Mouse (Mus musculus) liver, embryonic 15.5 days (tissue): ENCODE measurements around the gene Mcrs1. TPM values are rescaled to one million over a fixed set of nuclear protein-coding genes. Genes with fewer than 3 reads are reported as not detected.

Experiments
- ATAC-seq: fragments of 200-750 bp; cut with Nextera tagmentation; 2 replicates; pipeline ENCODE4 v1.8.0; 2017; ENCODE audit warnings: moderate number of reproducible peaks, mild to moderate bottlenecking, moderate library complexity; ENCODE audit not compliant: insufficient read depth
- H3K27ac ChIP-seq: fragments of 300-500 bp; sonication (generic); replicated peaks from 2 replicates; pipeline ENCODE4 v1.5.1; 2015; ENCODE audit warnings: mild to moderate bottlenecking, inconsistent platforms
- H3K27me3 ChIP-seq: fragments of 300-500 bp; sonication (generic); 2 replicates; pipeline ENCODE4 v1.6.1; 2015; ENCODE audit warnings: mild to moderate bottlenecking, inconsistent platforms
- H3K36me3 ChIP-seq: fragments of 300-500 bp; sonication (generic); replicated peaks from 2 replicates; pipeline ENCODE4 v1.6.1; 2015; ENCODE audit warnings: moderate library complexity, mild to moderate bottlenecking, inconsistent platforms
- H3K4me1 ChIP-seq: fragments of 300-500 bp; sonication (generic); replicated peaks from 2 replicates; pipeline ENCODE4 v1.6.1; 2015; ENCODE audit warnings: inconsistent platforms
- H3K4me2 ChIP-seq: fragments of 300-500 bp; sonication (generic); 2 replicates; pipeline ENCODE4 v1.6.1; 2015; ENCODE audit warnings: moderate library complexity, mild to moderate bottlenecking, inconsistent platforms
- H3K4me3 ChIP-seq: fragments of 300-500 bp; sonication (generic); replicated peaks from 2 replicates; pipeline ENCODE4 v1.5.1; 2015; ENCODE audit warnings: mild to moderate bottlenecking, inconsistent platforms
- H3K9ac ChIP-seq: fragments of 300-500 bp; sonication (generic); 2 replicates; pipeline ENCODE4 v1.6.1; 2015; ENCODE audit warnings: moderate library complexity, mild to moderate bottlenecking, inconsistent platforms
- H3K9me3 ChIP-seq: fragments of 300-500 bp; sonication (generic); replicated peaks from 2 replicates; pipeline ENCODE4 v1.6.1; 2016; ENCODE audit warnings: inconsistent platforms
- WGBS: fragments of 180-500 bp; shearing (Covaris S2); methylation state at CpG from one replicate; pipeline ENCODE4 v1.1.7; 2015; ENCODE audit warnings: mixed read lengths; ENCODE audit not compliant: insufficient replicate concordance; 5-methylcytosine and 5-hydroxymethylcytosine counted together
- polyA plus RNA-seq: library from polyadenylated mRNA; unstranded; fragments of >200 nt; fragmentation: Nextera tagmentation; extraction: Ambion mirVana; gene quantifications from 2 replicates; pipeline ENCODE4 v1.2.1, GENCODE M21; 2015

Mcrs1 gene
- polyA plus RNA-seq, 1 experiment from 2014 or later: 42.8 TPM

DNA sequence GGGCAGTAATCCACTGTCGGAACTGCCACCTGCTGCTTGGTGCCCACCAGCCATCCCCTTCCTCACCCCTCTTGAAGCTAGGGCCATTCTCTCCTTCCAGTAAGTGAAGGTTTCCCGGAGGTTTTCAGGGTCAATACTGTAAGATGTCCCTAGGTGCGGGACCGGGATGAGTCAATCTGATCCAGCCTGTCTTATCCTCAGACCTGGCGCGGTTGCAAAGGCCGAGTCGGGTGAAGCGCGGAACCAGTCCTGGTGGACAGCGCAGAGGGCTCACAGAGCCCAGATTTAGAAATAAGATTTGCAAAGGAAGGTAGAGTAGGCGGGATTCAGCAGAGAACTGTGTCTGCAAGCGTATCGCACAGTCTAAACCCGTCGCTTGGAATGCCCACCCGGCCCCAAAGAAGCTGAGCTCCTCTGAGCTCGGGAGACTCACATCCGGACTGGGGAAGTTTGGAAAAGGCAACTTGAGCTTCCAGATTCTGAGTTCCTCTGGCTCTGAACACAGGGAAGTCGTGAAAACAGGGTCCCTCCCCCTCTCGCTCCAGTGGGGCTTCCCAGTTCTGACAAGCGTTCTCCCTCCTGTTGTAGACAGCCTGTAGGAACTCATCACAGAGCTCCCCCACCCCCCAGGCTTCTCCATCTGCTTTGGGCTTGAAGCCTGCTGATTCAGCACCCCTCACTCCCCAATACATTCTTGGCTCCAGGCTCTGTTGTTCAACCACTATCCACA is 26.5 kb downstream of the Mcrs1 start:
- ATAC-seq: no peak
- Histone ChIP-seq H3K27me3 (peaks cover 100% of the 10 kb centered on the region), H3K4me2 (peak overlapping the region; percentile 69; the same call in 1 of the 2 replicates), H3K9me3 (no peaks in the 10 kb centered on the region), H3K36me3 (no peaks in the 10 kb centered on the region), H3K4me3 (peak overlapping the region; percentile 49), H3K4me1 (peaks cover 24% of the 10 kb centered on the region), H3K27ac (no peak overlapping the region), H3K9ac (no peak overlapping the region)
- 2% methylated on average over 22 of the region's 22 CpGs for WGBS

- Histone ChIP-seq H3K4me1 (peaks cover 24% of the 10 kb centered on the region), H3K9me3 (no peaks in the 10 kb centered on the region), H3K36me3 (no peaks in the 10 kb centered on the region), H3K4me3 (peak within 1 kb of the TSS; percentile 49), H3K9ac (no peak within 1 kb of the TSS), H3K27me3 (peaks cover 100% of the 10 kb centered on the region), H3K27ac (no peak within 1 kb of the TSS), H3K4me2 (peak within 1 kb of the TSS; percentile 69)
- 1% methylated on average over 66 of the region's 66 CpGs for WGBS
- 0 out of 2 replicates have a peak, but pooled peaks have one; percentile 24 for ATAC-seq
These were observed 27.4 kb downstream of the Mcrs1 start, which contains the start of gene Kcnh3 for GRCm38 (mm10) chr15:99224208-99224911. Gene Kcnh3 (plus strand): TSS chr15:99224861.

GRCm38 (mm10) chr15:99223585-99224207 is 28.1 kb downstream of the Mcrs1 start:
- H3K27ac ChIP-seq: no peak overlapping the region
- no peak for ATAC-seq
- H3K4me3 ChIP-seq: peak overlapping the region; percentile 49
- peaks cover 24% of the 10 kb centered on the region for H3K4me1 ChIP-seq
- no peak overlapping the region for H3K9ac ChIP-seq
- peaks cover 96% of the 10 kb centered on the region for H3K27me3 ChIP-seq
- peak overlapping the region; percentile 69 for H3K4me2 ChIP-seq
- H3K36me3 ChIP-seq: no peaks in the 10 kb centered on the region
- H3K9me3 ChIP-seq: no peaks in the 10 kb centered on the region
- under 1% methylated on average over 46 of the region's 46 CpGs for WGBS

DNA sequence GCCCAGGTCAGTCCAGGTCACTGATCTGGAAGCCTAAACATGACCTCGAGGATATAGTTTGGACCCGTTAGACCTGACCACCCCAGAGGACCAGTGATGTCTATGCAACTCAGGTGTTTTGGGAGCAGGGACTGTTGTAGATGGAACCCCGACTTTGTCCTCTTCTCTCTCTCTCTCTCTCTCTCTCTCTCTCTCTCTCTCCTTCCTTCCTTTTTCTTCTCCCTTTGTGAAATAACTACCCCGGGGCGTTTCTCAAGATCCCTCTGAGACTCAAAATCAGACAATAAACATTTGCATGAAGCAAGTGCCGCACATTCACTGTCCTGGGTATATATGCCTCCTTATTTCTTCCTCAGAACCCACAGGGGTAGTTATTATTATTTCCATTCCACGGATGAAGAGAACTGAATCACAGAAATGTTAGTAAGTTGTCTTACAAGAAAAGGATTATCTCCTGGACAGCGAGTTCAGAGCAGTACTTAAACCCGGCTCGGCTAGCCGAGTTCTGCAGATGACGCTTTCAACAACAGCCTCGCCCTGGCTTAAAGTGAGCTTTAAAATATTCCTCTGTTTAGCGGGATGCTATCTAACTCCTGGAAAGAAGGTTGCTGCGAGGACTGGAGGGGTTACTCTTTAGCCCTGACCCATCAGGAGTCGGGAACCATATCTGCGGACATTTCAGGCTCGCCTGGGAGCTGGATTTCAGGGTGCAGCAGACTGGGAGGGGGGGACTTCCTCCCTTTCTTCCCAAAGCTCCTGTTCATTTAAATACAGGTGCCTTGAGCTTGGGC is 28.8 kb downstream of the Mcrs1 start:
- Histone ChIP-seq H3K27me3 (peaks cover 96% of the 10 kb centered on the region), H3K27ac (no peak overlapping the region), H3K9ac (no peak overlapping the region), H3K4me1 (peaks cover 24% of the 10 kb centered on the region), H3K4me3 (peak overlapping the region; percentile 49), H3K36me3 (no peaks in the 10 kb centered on the region), H3K4me2 (peak overlapping the region; percentile 69), H3K9me3 (no peaks in the 10 kb centered on the region)
- ATAC-seq: no peak
- WGBS: 5% methylated on average over 18 of the region's 18 CpGs

- Histone ChIP-seq H3K36me3 (no peaks in the 10 kb centered on the region), H3K9me3 (no peaks in the 10 kb centered on the region), H3K4me1 (peaks cover 31% of the 10 kb centered on the region), H3K4me2 (no peak overlapping the region), H3K27me3 (peaks cover 80% of the 10 kb centered on the region), H3K27ac (no peak overlapping the region), H3K9ac (no peak overlapping the region), H3K4me3 (no peak overlapping the region)
- WGBS: 15% methylated on average over 8 of the region's 8 CpGs
- ATAC-seq: no peak
These were observed 30.3 kb downstream of the Mcrs1 start for GRCm38 (mm10) chr15:99221315-99221952.

GRCm38 (mm10) chr15:99217630-99218029 is 34.1 kb downstream of the Mcrs1 start:
- Histone ChIP-seq H3K9me3 (no peaks in the 10 kb centered on the region), H3K4me2 (no peak overlapping the region), H3K9ac (no peak overlapping the region), H3K4me3 (no peak overlapping the region), H3K4me1 (peaks cover 8% of the 10 kb centered on the region), H3K27me3 (peaks cover 42% of the 10 kb centered on the region), H3K27ac (no peak overlapping the region), H3K36me3 (no peaks in the 10 kb centered on the region)
- ATAC-seq: no peak
- WGBS: 61% methylated on average over 4 of the region's 4 CpGs

GRCm38 (mm10) chr15:99215741-99216463 is 35.9 kb downstream of the Mcrs1 start:
- no peak for ATAC-seq
- WGBS: 64% methylated on average over 11 of the region's 11 CpGs
- H3K4me1 ChIP-seq: peaks cover 7% of the 10 kb centered on the region
- no peak overlapping the region for H3K4me3 ChIP-seq
- H3K36me3 ChIP-seq: peaks cover 13% of the 10 kb centered on the region; the same call in 1 of the 2 replicates
- no peak overlapping the region for H3K27ac ChIP-seq
- no peak overlapping the region for H3K9ac ChIP-seq
- H3K9me3 ChIP-seq: no peaks in the 10 kb centered on the region
- peaks cover 25% of the 10 kb centered on the region for H3K27me3 ChIP-seq
- no peak overlapping the region for H3K4me2 ChIP-seq

DNA sequence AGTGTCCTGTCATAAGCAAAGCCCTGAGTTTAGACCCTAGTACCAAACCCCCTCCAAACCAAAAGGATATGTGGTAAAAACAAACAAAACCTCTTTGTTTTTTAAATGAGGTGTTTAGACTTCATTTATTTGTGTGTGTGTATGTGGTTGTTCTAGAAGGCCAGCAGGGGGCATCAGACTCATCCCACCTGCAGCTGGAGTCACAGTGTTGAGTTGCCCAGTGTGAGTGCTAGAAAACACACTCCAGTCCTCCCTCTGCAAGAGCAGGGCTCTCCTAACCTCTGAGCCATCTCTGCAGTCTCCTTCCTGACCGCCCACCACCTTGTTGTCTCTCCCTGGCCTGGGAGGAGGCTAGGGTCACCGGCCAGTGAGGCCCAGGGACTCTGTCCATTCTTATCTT is 36.8 kb downstream of the Mcrs1 start:
- Histone ChIP-seq H3K27me3 (peaks cover 15% of the 10 kb centered on the region), H3K27ac (no peak overlapping the region), H3K4me1 (peaks cover 7% of the 10 kb centered on the region), H3K36me3 (peaks cover 15% of the 10 kb centered on the region; the same call in 1 of the 2 replicates), H3K9ac (no peak overlapping the region), H3K4me2 (no peak overlapping the region), H3K4me3 (no peak overlapping the region), H3K9me3 (no peaks in the 10 kb centered on the region)
- no peak for ATAC-seq
- 80% methylated on average over 2 of the region's 2 CpGs for WGBS

GRCm38 (mm10) chr15:99213183-99213582 is 38.6 kb downstream of the Mcrs1 start:
- H3K9me3 ChIP-seq: no peaks in the 10 kb centered on the region
- H3K4me2 ChIP-seq: no peak overlapping the region
- no peak overlapping the region for H3K9ac ChIP-seq
- no peak for ATAC-seq
- H3K4me1 ChIP-seq: peaks cover 7% of the 10 kb centered on the region
- H3K27me3 ChIP-seq: peaks cover 2% of the 10 kb centered on the region; the same call in 1 of the 2 replicates
- H3K36me3 ChIP-seq: peaks cover 29% of the 10 kb centered on the region
- no peak overlapping the region for H3K4me3 ChIP-seq
- no peak overlapping the region for H3K27ac ChIP-seq
- WGBS: 80% methylated on average over 10 of the region's 10 CpGs

DNA sequence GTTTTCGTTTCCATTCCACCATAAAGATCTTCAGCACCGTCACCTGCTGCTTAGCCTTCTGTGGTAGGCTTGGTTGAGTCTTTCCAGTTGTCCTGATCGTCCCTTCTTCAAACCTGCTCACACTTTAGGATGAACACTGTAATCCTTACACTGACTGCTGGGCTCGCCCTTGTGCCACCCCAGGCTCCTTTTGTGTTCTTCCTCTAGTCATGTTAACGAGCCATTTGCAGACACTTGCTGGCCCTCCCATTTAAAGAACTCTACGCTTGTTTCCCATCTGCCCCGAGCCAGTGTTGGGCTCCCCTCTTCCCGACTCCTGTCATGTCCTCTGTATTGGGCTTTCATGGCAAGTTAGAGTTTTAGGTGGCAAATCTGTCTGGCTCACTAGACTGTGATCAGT is 45.8 kb downstream of the Mcrs1 start:
- no peak overlapping the region for H3K4me2 ChIP-seq
- no peak for ATAC-seq
- no peak overlapping the region for H3K4me3 ChIP-seq
- no peak overlapping the region for H3K9ac ChIP-seq
- H3K36me3 ChIP-seq: peaks cover 24% of the 10 kb centered on the region
- no peaks in the 10 kb centered on the region for H3K27me3 ChIP-seq
- H3K4me1 ChIP-seq: no peaks in the 10 kb centered on the region
- no peaks in the 10 kb centered on the region for H3K9me3 ChIP-seq
- H3K27ac ChIP-seq: no peak overlapping the region
- WGBS: 66% methylated on average over 8 of the region's 8 CpGs
